Mouse (Mus musculus): ENCODE measurements around the gene Ndufaf2. TPM values are rescaled to one million over a fixed set of nuclear protein-coding genes. Genes with fewer than 3 reads are reported as not detected.

The Ndufaf2 gene
- total RNA-seq (2021), result 10 to 100 TPM; 23.5 to 24.7 TPM

GRCm38 (mm10) chr13:108158465-108159240 lies at the start of gene Ndufaf2, which contains the start of gene Ercc8:
TSS of gene Ndufaf2 (minus strand) at chr13:108158623.
TSS of gene Ercc8 (plus strand) at chr13:108158731.
- DNase-seq (ENCODE audit: extremely low spot score in 1 of 2, low spot score in 2 of 2), result peak; percentile 95 to 97
- intact Hi-C loops (cut with DNase I), result loop anchor here (5.0 to 10.0 kb wide), 3 partner anchors 694 to 1046 kb away; no protein-coding TSS in a partner anchor

GRCm38 (mm10) chr13:108208090-108208489 lies 49.7 kb upstream of the Ndufaf2 start:
- intact Hi-C loops (cut with DNase I), result no loop called here
- no peak for DNase-seq (ENCODE audit: extremely low spot score in 1 of 2, low spot score in 2 of 2)

- intact Hi-C loops (cut with DNase I), result no loop called here
- DNase-seq (ENCODE audit: extremely low spot score in 1 of 2, low spot score in 2 of 2), result no peak
These were observed 49.0 kb upstream of the Ndufaf2 start for GRCm38 (mm10) chr13:108207447-108207846.

GRCm38 (mm10) chr13:108204857-108205256 lies 46.4 kb upstream of the Ndufaf2 start:
- intact Hi-C loops (cut with DNase I), result no loop called here
- DNase-seq (ENCODE audit: extremely low spot score in 1 of 2, low spot score in 2 of 2), result no peak

GRCm38 (mm10) chr13:108195474-108195873 lies 37.1 kb upstream of the Ndufaf2 start:
- intact Hi-C loops (cut with DNase I), result no loop called here

GRCm38 (mm10) chr13:108191074-108191720 lies 32.8 kb upstream of the Ndufaf2 start:
- intact Hi-C loops (cut with DNase I), result loop anchor here (2.0 to 5.0 kb wide), 2 partner anchors 140 to 1021 kb away; no protein-coding TSS in a partner anchor
- DNase-seq (ENCODE audit: extremely low spot score in 1 of 2, low spot score in 2 of 2), result peak in 1 of 2 experiments; percentile 59

More at GRCm38 (mm10) chr13:108195474-108195873, 37.1 kb upstream of the Ndufaf2 start:
- DNase-seq (ENCODE audit: extremely low spot score in 1 of 2, low spot score in 2 of 2), result no peak

- no peak for DNase-seq (ENCODE audit: extremely low spot score in 1 of 2, low spot score in 2 of 2)
- intact Hi-C loops (cut with DNase I), result no loop called here
These were observed 29.6 kb upstream of the Ndufaf2 start for GRCm38 (mm10) chr13:108187994-108188393.

GRCm38 (mm10) chr13:108185530-108185929 lies 27.1 kb upstream of the Ndufaf2 start:
- DNase-seq (ENCODE audit: extremely low spot score in 1 of 2, low spot score in 2 of 2), result no peak
- intact Hi-C loops (cut with DNase I), result no loop called here

GRCm38 (mm10) chr13:108184743-108185255 lies 26.4 kb upstream of the Ndufaf2 start:
- intact Hi-C loops (cut with DNase I), result no loop called here

GRCm38 (mm10) chr13:108180821-108181220 lies 22.4 kb upstream of the Ndufaf2 start:
- DNase-seq (ENCODE audit: extremely low spot score in 1 of 2, low spot score in 2 of 2), result no peak

More at GRCm38 (mm10) chr13:108184743-108185255, 26.4 kb upstream of the Ndufaf2 start:
- DNase-seq (ENCODE audit: extremely low spot score in 1 of 2, low spot score in 2 of 2), result no peak

GRCm38 (mm10) chr13:108179618-108180017 lies 21.2 kb upstream of the Ndufaf2 start:
- no peak for DNase-seq (ENCODE audit: extremely low spot score in 1 of 2, low spot score in 2 of 2)
- intact Hi-C loops (cut with DNase I), result no loop called here

More at GRCm38 (mm10) chr13:108180821-108181220, 22.4 kb upstream of the Ndufaf2 start:
- intact Hi-C loops (cut with DNase I), result no loop called here

- no peak for DNase-seq (ENCODE audit: extremely low spot score in 1 of 2, low spot score in 2 of 2)
- intact Hi-C loops (cut with DNase I), result no loop called here
These were observed 12.1 kb upstream of the Ndufaf2 start for GRCm38 (mm10) chr13:108170511-108170910.

GRCm38 (mm10) chr13:108170002-108170401 lies 11.6 kb upstream of the Ndufaf2 start:
- intact Hi-C loops (cut with DNase I), result no loop called here
- no peak for DNase-seq (ENCODE audit: extremely low spot score in 1 of 2, low spot score in 2 of 2)

- no peak for DNase-seq (ENCODE audit: extremely low spot score in 1 of 2, low spot score in 2 of 2)
- intact Hi-C loops (cut with DNase I), result no loop called here
These were observed 6.2 kb upstream of the Ndufaf2 start for GRCm38 (mm10) chr13:108164621-108165020.

- intact Hi-C loops (cut with DNase I), result no loop called here
- no peak for DNase-seq (ENCODE audit: extremely low spot score in 1 of 2, low spot score in 2 of 2)
These were observed 5.5 kb upstream of the Ndufaf2 start for GRCm38 (mm10) chr13:108163912-108164311.

- DNase-seq (ENCODE audit: extremely low spot score in 1 of 2, low spot score in 2 of 2), result no peak
- intact Hi-C loops (cut with DNase I), result loop anchor here (5.0 to 10.0 kb wide), 3 partner anchors 695 to 1048 kb away; no protein-coding TSS in a partner anchor
These were observed 1.5 kb upstream of the Ndufaf2 start for GRCm38 (mm10) chr13:108159963-108160362.

- DNase-seq (ENCODE audit: extremely low spot score in 1 of 2, low spot score in 2 of 2), result no peak
- intact Hi-C loops (cut with DNase I), result loop anchor here (5.0 to 10.0 kb wide), 3 partner anchors 694 to 1047 kb away; no protein-coding TSS in a partner anchor
These were observed 785 bp upstream of the Ndufaf2 start for GRCm38 (mm10) chr13:108159241-108159575.

- DNase-seq (ENCODE audit: extremely low spot score in 1 of 2, low spot score in 2 of 2), result no peak
- intact Hi-C loops (cut with DNase I), result loop anchor here (5.0 to 10.0 kb wide), 3 partner anchors 693 to 1046 kb away; no protein-coding TSS in a partner anchor
These were observed 525 bp downstream of the Ndufaf2 start for GRCm38 (mm10) chr13:108157732-108158464.

GRCm38 (mm10) chr13:108157156-108157555 lies 1.3 kb downstream of the Ndufaf2 start:
- intact Hi-C loops (cut with DNase I), result loop anchor here (5.0 to 10.0 kb wide), 3 partner anchors 692 to 1045 kb away; no protein-coding TSS in a partner anchor
- DNase-seq (ENCODE audit: extremely low spot score in 1 of 2, low spot score in 2 of 2), result no peak
